Mouse (Mus musculus) midbrain, embryonic 10.5 days (tissue): ENCODE results near the gene Itih5. TPM values are rescaled to one million over a fixed set of nuclear protein-coding genes. Genes with fewer than 3 reads are reported as not detected.
A peak's percentile ranks its signal among the peaks of the same experiment; 100 is the strongest.

ENCODE experiments used
- DNase-seq: peaks from one replicate; pipeline ENCODE4 v3.0.0-alpha.2; 2017; ENCODE audit warnings: low spot score
- H3K27ac ChIP-seq: fragments of 300-500 bp; sonication (generic); replicated peaks from 2 replicates; pipeline ENCODE4 v1.5.1; 2016; ENCODE audit warnings: mild to moderate bottlenecking
- H3K27me3 ChIP-seq: fragments of 300-500 bp; sonication (generic); 2 replicates; pipeline ENCODE4 v1.6.1; 2016; ENCODE audit warnings: low read depth, mild to moderate bottlenecking; ENCODE audit not compliant: poor library complexity, severe bottlenecking
- H3K36me3 ChIP-seq: fragments of 300-500 bp; sonication (generic); 2 replicates; pipeline ENCODE4 v1.6.1; 2016; ENCODE audit warnings: mild to moderate bottlenecking, moderate library complexity
- H3K4me1 ChIP-seq: fragments of 300-500 bp; sonication (generic); 2 replicates; pipeline ENCODE4 v1.6.1; 2016
- H3K4me3 ChIP-seq: fragments of 300-500 bp; sonication (generic); 2 replicates; pipeline ENCODE4 v1.5.1; 2016; ENCODE audit warnings: mild to moderate bottlenecking, moderate library complexity
- H3K9me3 ChIP-seq: fragments of 300-500 bp; sonication (generic); replicated peaks from 2 replicates; pipeline ENCODE4 v1.6.1; 2016; ENCODE audit warnings: mild to moderate bottlenecking
- WGBS: fragments of 180-500 bp; shearing (Covaris S2); methylation state at CpG from one replicate; pipeline ENCODE4 v1.1.7; 2016; 5-methylcytosine and 5-hydroxymethylcytosine counted together
- polyA plus RNA-seq: library from polyadenylated mRNA; unstranded; fragments of >200 nt; fragmentation: Nextera tagmentation; extraction: Ambion mirVana; gene quantifications from 2 replicates; pipeline ENCODE4 v1.2.1, GENCODE M21; 2016

The Itih5 gene
- polyA plus RNA-seq, result 6.3 and 6.5 TPM in 2 replicates

DNA sequence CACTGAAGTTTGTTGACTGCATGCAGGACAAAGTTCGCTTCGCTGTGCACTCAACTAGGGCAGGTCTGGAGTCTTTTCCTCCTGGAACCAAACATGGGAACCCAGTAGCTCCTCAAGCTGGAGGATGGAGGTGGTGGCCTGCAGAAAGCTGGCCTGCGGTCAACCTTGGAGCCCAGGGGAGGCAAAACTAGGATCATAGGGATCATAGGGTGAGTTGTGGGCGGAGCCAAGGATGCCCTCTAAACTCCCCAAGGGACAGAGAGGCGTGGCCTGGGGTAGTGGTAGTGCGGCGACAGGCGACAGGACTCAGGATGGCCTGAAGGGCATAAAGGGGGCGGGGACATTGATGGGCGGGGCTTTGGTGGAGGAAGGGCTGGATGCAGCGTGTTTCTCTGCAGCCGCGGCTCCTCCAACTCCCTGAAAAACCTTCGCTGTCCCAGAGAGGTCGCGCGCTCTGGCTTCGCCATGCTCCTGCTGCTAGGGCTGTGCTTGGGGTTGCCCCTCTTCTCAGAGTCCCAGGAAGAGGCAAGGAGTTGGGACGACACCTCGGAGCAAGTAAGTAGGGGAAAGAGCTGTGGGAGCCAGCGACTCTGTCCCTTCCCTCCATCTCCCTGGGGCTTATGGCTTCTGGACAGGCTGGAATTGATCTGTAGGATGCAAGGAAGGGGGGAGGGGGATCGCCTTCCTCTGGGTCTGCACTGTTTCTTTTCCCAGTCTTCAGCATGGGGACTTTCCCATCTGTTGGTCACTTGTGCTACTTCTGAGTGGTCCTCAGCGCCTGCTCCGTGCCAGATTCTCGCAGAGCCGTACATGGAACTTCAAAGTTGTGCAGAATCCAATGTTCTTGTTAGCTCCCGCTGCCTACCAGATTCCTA, at the start of gene Itih5:
TSS of gene Itih5 (plus strand) at position 371 of the 875 bp plus-strand sequence.
- DNase-seq, result peak; percentile 79
- no peaks in the 10 kb centered on the region for H3K9me3 ChIP-seq
- peak within 1 kb of the TSS; percentile 68 for H3K27ac ChIP-seq
- peak within 1 kb of the TSS; percentile 60 for H3K4me3 ChIP-seq
- H3K27me3 ChIP-seq, result no peaks in the 10 kb centered on the region
- 5% methylated on average over 27 of the region's 27 CpGs for WGBS
- H3K36me3 ChIP-seq, result no peaks in the 10 kb centered on the region
- H3K4me1 ChIP-seq, result peaks cover 18% of the 10 kb centered on the region

DNA sequence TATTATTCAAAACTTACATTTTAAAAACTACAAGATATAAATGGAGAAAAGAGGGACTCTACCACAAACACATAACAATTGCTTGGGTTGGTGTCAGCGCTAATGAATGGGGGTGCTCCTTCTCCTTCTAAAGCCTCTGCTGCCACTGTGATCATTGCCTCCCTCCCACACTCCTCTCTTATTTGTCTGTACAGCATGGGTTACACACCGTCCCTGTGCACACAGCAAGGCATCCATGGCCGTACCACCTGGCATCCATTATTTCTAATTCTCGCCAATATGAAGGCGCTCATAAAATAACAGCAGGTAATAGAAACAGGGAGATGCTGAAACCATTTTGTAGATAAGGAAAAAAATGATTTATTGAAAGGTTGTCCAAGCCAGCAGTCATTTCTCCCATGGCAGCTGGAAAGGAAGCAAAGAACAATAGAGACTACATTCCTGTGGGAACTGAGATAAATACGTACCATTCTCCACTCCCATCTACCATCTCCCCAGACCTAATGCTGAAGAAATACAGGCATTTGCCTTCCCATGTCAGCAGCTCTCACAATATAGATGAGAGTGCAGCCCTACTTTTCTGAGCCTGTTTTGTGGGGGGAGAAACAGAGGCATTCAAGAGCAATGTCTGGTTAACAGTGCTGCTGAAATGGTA, 44.7 kb upstream of the Itih5 start:
- no peak overlapping the region for H3K27ac ChIP-seq
- no peaks in the 10 kb centered on the region for H3K9me3 ChIP-seq
- no peaks in the 10 kb centered on the region for H3K27me3 ChIP-seq
- no peak for DNase-seq
- no peaks in the 10 kb centered on the region for H3K36me3 ChIP-seq
- H3K4me3 ChIP-seq, result no peak overlapping the region
- WGBS, result 87% methylated on average over 6 of the region's 6 CpGs
- H3K4me1 ChIP-seq, result no peaks in the 10 kb centered on the region

DNA sequence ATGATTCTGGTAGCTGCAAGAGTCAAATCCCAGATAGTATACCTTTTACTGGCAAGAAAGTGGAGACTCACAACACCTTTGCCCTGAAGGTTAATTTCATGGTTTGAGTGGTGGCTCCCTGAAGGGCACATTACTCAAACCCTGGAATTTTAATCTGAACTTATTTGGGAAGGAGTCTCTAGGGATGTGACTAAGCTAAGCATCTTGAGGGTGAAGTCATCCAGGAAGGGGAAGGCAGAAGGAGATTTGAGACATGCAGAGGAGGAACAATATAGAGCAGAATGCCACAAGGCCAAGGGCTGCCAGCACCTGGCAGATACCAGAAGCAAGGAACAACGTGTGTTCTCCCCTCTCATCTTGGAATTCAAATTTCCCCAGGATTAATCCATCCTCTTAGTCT, 34.6 kb upstream of the Itih5 start:
- Histone ChIP-seq H3K27ac (no peak overlapping the region), H3K4me1 (no peaks in the 10 kb centered on the region), H3K9me3 (no peaks in the 10 kb centered on the region), H3K36me3 (no peaks in the 10 kb centered on the region), H3K27me3 (no peaks in the 10 kb centered on the region), H3K4me3 (no peak overlapping the region)
- DNase-seq, result no peak
- 66% methylated on average over 1 of the region's 1 CpGs for WGBS

DNA sequence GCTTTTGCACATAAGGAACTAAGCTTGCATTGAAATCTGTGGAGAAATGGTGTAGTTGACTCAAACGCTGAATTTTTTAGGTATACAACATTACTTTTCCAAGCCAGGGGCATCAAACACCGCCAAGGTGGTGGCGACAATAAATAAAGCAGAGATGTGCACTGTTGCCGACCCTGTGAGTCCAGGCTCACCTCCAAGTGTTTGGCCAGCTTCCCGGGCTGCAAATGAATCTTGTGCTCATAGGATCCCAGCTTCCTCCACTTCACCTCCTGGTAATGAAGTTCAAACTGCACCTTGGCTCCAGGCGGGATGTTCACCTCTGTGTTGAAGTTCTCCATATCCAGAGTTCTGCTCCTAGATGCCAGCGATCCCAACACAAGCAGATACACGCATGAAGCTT, 34.1 kb upstream of the Itih5 start:
- no peaks in the 10 kb centered on the region for H3K4me1 ChIP-seq
- no peaks in the 10 kb centered on the region for H3K27me3 ChIP-seq
- no peaks in the 10 kb centered on the region for H3K9me3 ChIP-seq
- H3K36me3 ChIP-seq, result no peaks in the 10 kb centered on the region
- 90% methylated on average over 8 of the region's 8 CpGs for whole genome bisulfite sequencing
- no peak overlapping the region for H3K27ac ChIP-seq
- H3K4me3 ChIP-seq, result no peak overlapping the region
- DNase-seq, result no peak

DNA sequence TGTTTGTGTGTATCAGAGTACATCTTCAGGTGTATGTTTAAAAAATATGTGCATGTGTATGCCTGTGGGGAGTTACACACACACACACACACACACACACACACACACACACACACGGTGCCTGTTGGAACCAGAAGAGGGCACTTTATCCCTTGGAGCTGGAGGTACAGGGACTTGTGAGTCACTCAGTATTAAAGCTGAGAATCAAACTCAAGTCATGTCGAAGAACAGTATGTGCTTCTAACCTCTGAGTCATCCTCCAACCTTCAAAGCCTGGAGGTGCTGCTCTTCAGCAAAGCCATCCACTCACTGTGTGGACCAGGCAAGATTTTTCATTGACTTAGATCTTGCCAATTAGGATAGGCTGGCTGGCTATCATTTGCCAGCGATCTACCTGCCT, 31.5 kb upstream of the Itih5 start:
- H3K4me3 ChIP-seq, result no peak overlapping the region
- H3K27ac ChIP-seq, result no peak overlapping the region
- H3K4me1 ChIP-seq, result no peaks in the 10 kb centered on the region
- no peaks in the 10 kb centered on the region for H3K36me3 ChIP-seq
- no peaks in the 10 kb centered on the region for H3K27me3 ChIP-seq
- H3K9me3 ChIP-seq, result no peaks in the 10 kb centered on the region
- DNase-seq, result no peak
- WGBS, result 69% methylated on average over 3 of the region's 3 CpGs

DNA sequence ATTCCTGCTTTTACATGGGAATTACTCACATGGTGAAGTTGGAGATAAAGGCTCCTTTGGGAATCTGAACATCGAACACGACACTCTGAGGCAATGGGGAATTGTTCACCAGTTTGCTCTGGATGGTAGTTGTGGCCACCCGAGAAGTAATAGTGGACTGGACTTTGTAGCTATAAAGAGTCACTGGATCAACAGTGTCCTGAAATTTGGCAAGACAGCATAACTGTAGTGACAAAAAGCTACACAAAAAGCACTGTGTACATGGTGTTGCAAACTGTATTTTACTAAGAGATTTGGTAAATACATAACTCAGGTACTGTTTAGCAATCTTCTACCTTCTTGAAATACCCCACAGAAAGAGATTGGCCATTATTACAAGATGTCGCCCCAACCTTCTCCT, 27.2 kb upstream of the Itih5 start:
- Histone ChIP-seq H3K36me3 (no peaks in the 10 kb centered on the region), H3K9me3 (no peaks in the 10 kb centered on the region), H3K27me3 (no peaks in the 10 kb centered on the region), H3K27ac (no peak overlapping the region), H3K4me3 (no peak overlapping the region), H3K4me1 (no peaks in the 10 kb centered on the region)
- no peak for DNase-seq
- 96% methylated on average over 4 of the region's 4 CpGs for WGBS

DNA sequence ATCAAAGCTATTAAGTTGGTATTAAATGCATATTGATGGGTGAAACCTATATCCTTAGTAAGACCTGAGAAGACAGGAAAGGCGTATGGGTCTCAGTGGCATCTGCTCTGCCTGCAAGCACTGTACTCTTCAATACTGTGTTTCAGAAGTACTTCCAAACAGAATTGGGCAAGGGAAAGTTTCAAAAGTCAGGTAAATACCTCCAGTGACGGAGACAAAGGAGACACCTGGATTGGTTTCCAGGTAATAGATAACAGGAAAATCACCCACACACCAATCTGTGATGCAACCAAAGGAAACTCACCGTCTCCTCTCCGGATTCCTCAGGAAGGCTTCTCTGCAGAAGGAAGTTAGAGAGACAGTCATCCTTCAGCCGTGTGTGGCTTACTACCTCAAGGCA, 25.9 kb upstream of the Itih5 start:
- no peak for DNase-seq
- 88% methylated on average over 5 of the region's 5 CpGs for WGBS
- H3K4me3 ChIP-seq, result no peak overlapping the region
- H3K4me1 ChIP-seq, result no peaks in the 10 kb centered on the region
- H3K27me3 ChIP-seq, result no peaks in the 10 kb centered on the region
- H3K27ac ChIP-seq, result no peak overlapping the region
- H3K36me3 ChIP-seq, result no peaks in the 10 kb centered on the region
- H3K9me3 ChIP-seq, result no peaks in the 10 kb centered on the region

DNA sequence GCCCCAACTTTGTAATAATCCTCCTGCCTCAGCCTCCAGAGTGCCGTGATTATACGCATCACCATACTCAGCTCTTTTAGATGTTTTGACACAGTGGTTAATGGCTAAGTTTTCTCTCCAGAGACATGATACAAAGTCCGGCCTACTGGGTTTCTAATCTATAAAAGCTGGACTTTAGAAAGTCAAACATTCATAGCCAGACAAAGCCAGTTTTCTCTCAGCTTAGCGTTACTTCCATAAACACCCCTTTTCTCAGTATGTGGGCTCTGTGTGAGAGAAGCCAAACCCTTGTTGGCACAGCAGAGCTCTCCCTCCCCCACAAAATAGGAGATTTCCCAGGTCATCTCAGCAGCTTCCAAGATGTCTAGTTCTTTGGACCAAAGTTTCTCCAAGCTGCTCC, 24.8 kb upstream of the Itih5 start:
- 85% methylated on average over 4 of the region's 4 CpGs for WGBS
- Histone ChIP-seq H3K4me1 (no peaks in the 10 kb centered on the region), H3K9me3 (no peaks in the 10 kb centered on the region), H3K27ac (no peak overlapping the region), H3K36me3 (no peaks in the 10 kb centered on the region), H3K27me3 (no peaks in the 10 kb centered on the region), H3K4me3 (no peak overlapping the region)
- no peak for DNase-seq

DNA sequence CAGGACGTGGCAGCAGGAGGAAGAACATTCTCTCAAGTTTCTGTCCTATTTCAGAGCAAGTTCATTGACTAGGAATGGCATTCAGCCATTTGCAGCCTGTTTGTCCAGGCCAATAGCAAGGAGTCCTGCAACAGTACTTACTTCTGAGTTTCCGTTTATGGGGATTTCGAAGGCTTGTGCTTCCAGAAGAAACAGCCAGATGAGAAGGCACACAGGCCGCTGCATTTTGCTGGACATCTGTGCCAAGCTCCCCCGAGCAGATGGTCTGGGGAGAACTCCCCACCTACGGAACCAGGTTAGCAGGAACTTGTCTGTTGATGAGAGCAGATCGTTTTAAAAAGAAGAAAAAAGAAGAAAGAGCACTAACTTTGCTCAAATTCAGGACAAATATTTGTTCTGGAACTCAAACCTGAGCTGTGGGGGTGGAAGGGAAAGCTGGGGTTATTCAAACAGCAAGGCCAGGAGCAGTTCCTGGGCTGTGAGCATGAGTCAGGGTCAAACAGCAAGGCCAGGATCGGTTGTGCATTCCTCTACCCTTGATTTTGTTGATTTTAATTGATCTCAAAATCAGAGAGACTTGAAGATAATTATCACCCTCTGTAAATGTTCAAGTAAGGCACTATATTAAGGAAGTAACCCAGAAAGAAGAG, 22.9 kb upstream of the Itih5 start:
- Histone ChIP-seq H3K9me3 (no peaks in the 10 kb centered on the region), H3K27me3 (no peaks in the 10 kb centered on the region), H3K36me3 (no peaks in the 10 kb centered on the region), H3K4me3 (no peak overlapping the region), H3K27ac (no peak overlapping the region), H3K4me1 (no peaks in the 10 kb centered on the region)
- 72% methylated on average over 8 of the region's 8 CpGs for WGBS
- DNase-seq, result no peak

DNA sequence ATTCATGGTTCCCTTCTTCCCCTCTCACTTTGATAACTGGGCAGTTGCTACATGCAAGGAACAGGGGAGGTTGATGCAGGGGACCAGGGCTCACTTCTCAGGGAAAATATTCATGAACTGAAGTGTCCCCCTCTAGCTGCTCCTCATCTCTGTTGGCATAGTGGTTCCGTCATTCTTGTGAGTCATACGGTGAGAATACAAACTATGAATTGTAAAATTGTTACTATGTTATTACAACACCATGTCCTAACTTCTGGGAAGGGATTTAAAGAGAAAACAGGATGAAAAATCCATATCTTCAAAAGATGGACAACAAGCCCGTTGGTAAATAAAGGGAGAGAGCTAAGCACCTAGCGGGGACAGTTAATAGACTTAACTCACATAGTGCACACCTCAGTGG, 22.1 kb upstream of the Itih5 start, which contains the start of gene Itih2:
TSS of gene Itih2 (minus strand) at position 101 of the 400 bp plus-strand sequence.
- H3K27me3 ChIP-seq, result no peaks in the 10 kb centered on the region
- H3K9me3 ChIP-seq, result no peaks in the 10 kb centered on the region
- WGBS, result 95% methylated on average over 4 of the region's 4 CpGs
- H3K4me1 ChIP-seq, result no peaks in the 10 kb centered on the region
- no peaks in the 10 kb centered on the region for H3K36me3 ChIP-seq
- H3K4me3 ChIP-seq, result no peak within 1 kb of the TSS
- DNase-seq, result no peak
- no peak within 1 kb of the TSS for H3K27ac ChIP-seq

DNA sequence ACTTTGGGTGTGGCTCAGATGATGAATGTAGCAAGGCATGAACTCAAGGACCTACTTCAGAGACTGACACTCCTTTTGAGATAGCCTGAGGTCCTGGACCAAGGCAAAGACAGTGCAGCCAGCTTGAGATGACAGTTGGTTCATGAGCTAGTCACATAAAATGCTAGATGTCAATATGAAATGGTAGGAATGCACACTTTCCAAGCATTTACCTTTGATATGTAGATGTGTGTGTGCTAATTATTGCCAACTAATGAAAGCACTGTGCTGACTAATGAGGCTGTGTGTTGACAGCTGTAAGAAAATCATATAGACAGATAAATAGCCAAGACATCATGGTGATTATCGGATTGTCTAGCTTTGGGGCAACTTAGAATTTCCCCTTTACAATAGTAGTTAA, 21.2 kb upstream of the Itih5 start:
- H3K9me3 ChIP-seq, result no peaks in the 10 kb centered on the region
- no peaks in the 10 kb centered on the region for H3K4me1 ChIP-seq
- 82% methylated on average over 1 of the region's 1 CpGs for WGBS
- no peak overlapping the region for H3K27ac ChIP-seq
- H3K4me3 ChIP-seq, result no peak overlapping the region
- DNase-seq, result no peak
- no peaks in the 10 kb centered on the region for H3K27me3 ChIP-seq
- no peaks in the 10 kb centered on the region for H3K36me3 ChIP-seq

DNA sequence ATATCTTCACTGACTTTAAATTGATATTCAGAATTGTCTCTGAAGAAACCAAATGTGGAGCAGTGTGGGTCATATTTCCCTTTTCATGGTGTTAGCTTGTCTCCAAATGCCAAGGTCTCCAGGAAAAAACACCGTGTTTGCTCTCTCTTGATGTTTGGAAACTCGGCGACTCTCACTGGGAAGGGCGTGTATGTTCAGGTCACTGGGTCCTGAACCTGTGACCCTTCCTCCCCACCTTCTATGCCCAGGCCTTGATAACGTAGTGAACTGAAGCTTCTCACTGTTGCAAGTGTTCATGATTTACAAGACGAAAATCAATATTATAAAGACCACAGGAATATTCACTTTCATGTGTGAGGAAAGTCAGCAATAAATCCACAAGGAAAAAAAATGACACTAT, 19.4 kb upstream of the Itih5 start:
- 61% methylated on average over 6 of the region's 6 CpGs for WGBS
- no peaks in the 10 kb centered on the region for H3K27me3 ChIP-seq
- DNase-seq, result no peak
- no peak overlapping the region for H3K4me3 ChIP-seq
- no peak overlapping the region for H3K27ac ChIP-seq
- H3K36me3 ChIP-seq, result no peaks in the 10 kb centered on the region
- H3K9me3 ChIP-seq, result no peaks in the 10 kb centered on the region
- no peaks in the 10 kb centered on the region for H3K4me1 ChIP-seq

DNA sequence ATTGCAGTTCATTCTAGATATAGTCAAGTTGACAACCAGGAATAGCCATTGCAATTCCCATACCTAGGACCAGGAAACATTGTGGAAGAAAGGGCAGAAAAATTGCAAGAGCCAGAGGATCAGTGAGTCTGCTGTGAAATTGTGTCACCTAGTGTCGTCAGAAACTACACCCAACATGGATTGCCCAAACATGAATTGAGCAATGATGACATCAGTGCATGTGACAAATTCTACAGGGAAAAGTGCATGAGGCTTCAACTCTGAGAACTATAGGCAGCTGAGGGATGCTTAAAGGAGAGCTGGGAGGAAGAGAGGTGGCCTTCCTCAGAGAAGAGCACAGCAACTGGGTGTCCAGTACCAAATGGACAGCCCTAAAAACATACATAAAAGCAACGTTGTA, 16.1 kb upstream of the Itih5 start:
- H3K27me3 ChIP-seq, result peaks cover 15% of the 10 kb centered on the region
- 80% methylated on average over 2 of the region's 2 CpGs for WGBS
- no peak overlapping the region for H3K27ac ChIP-seq
- H3K4me1 ChIP-seq, result peaks cover 1% of the 10 kb centered on the region; the same call in 1 of the 2 replicates
- H3K36me3 ChIP-seq, result no peaks in the 10 kb centered on the region
- H3K9me3 ChIP-seq, result 0 out of 2 replicates have a peak, but pooled peaks cover 5% of the 10 kb centered on the region
- no peak overlapping the region for H3K4me3 ChIP-seq
- DNase-seq, result no peak
